Mouse (Mus musculus) cerebellum, postnatal 4 days (tissue): ENCODE results near the gene Ggcx.
A peak's percentile ranks its signal among the peaks of the same experiment; 100 is the strongest.
"Not testable (repeated sequence)": the region's sequence is repeated elsewhere in the genome, so short reads cannot be mapped to it uniquely, and the experiment has no call there.

ENCODE experiments used
- DNase-seq, 2 experiments: peaks; one replicate each; pipeline ENCODE4 v3.0.0; 2022; ENCODE audit warnings: low spot score in 2 of 2, mixed read lengths in 1 of 2

Gene Ggcx

GRCm38 (mm10) chr6:72429061-72429842 is 15.1 kb downstream of the Ggcx start:
- DNase-seq, result no peak

GRCm38 (mm10) chr6:72430989-72431921 is 17.1 kb downstream of the Ggcx start:
- no peak for DNase-seq

- DNase-seq, result no peak
Measured at GRCm38 (mm10) chr6:72432153-72432552, 18.0 kb downstream of the Ggcx start.

GRCm38 (mm10) chr6:72438226-72438625 is 24.1 kb downstream of the Ggcx start:
- DNase-seq, result no peak

- DNase-seq, result peak; percentile 78 to 90
Measured at GRCm38 (mm10) chr6:72438862-72439354, 24.8 kb downstream of the Ggcx start.

GRCm38 (mm10) chr6:72439355-72440185 is 25.5 kb downstream of the Ggcx start, which contains the start of gene Mat2a:
Gene Mat2a (minus strand): TSS chr6:72439558.
- peak; percentile 93 to 98 for DNase-seq

GRCm38 (mm10) chr6:72440186-72440990 is 26.3 kb downstream of the Ggcx start:
- peak in 1 of 2 experiments; percentile 24 for DNase-seq

GRCm38 (mm10) chr6:72442921-72443604 is 29.0 kb downstream of the Ggcx start:
- DNase-seq, result no peak

- no peak for DNase-seq
Measured at GRCm38 (mm10) chr6:72445011-72445410, 30.9 kb downstream of the Ggcx start.

GRCm38 (mm10) chr6:72447487-72447886 is 33.4 kb downstream of the Ggcx start:
- no peak for DNase-seq

- not testable (repeated sequence) for DNase-seq
Measured at GRCm38 (mm10) chr6:72451778-72452177, 37.7 kb downstream of the Ggcx start.

- no peak for DNase-seq
Measured at GRCm38 (mm10) chr6:72452329-72452728, 38.2 kb downstream of the Ggcx start.

GRCm38 (mm10) chr6:72453578-72453977 is 39.5 kb downstream of the Ggcx start:
- DNase-seq, result no peak

- no peak for DNase-seq
Measured at GRCm38 (mm10) chr6:72454072-72454746, 40.1 kb downstream of the Ggcx start.

- peak in 1 of 2 experiments; percentile 32 for DNase-seq
Measured at GRCm38 (mm10) chr6:72454833-72455373, 40.8 kb downstream of the Ggcx start.

GRCm38 (mm10) chr6:72456567-72456966 is 42.5 kb downstream of the Ggcx start:
- DNase-seq, result no peak

- DNase-seq, result no peak
Measured at GRCm38 (mm10) chr6:72458418-72458817, 44.3 kb downstream of the Ggcx start.

- no peak for DNase-seq
Measured at GRCm38 (mm10) chr6:72458921-72459320, 44.8 kb downstream of the Ggcx start.
